Mouse (Mus musculus): ENCODE measurements around the gene Tln2.

The Tln2 gene

GRCm38 (mm10) chr9:67476184-67476583 is 83.3 kb downstream of the Tln2 start:
- DNase-seq, result no peak

GRCm38 (mm10) chr9:67463440-67464122 is 95.9 kb downstream of the Tln2 start:
- DNase-seq, result no peak

GRCm38 (mm10) chr9:67441484-67441883 is 118.0 kb downstream of the Tln2 start:
- no peak for DNase-seq

GRCm38 (mm10) chr9:67437511-67437910 is 122.0 kb downstream of the Tln2 start:
- DNase-seq, result no peak

GRCm38 (mm10) chr9:67435333-67436154 is 124.0 kb downstream of the Tln2 start:
- no peak for DNase-seq

- DNase-seq, result peak; percentile 48
Observed at GRCm38 (mm10) chr9:67429199-67429892, 130.2 kb downstream of the Tln2 start.

GRCm38 (mm10) chr9:67428306-67429047 is 131.0 kb downstream of the Tln2 start:
- no peak for DNase-seq

GRCm38 (mm10) chr9:67426304-67426703 is 133.2 kb downstream of the Tln2 start:
- DNase-seq, result no peak

GRCm38 (mm10) chr9:67424110-67424509 is 135.4 kb downstream of the Tln2 start:
- DNase-seq, result no peak

GRCm38 (mm10) chr9:67418092-67418491 is 141.4 kb downstream of the Tln2 start:
- no peak for DNase-seq

GRCm38 (mm10) chr9:67410667-67411066 is 148.8 kb downstream of the Tln2 start:
- no peak for DNase-seq

- DNase-seq, result no peak
Observed at GRCm38 (mm10) chr9:67404736-67405135, 154.8 kb downstream of the Tln2 start.

GRCm38 (mm10) chr9:67399563-67399962 is 159.9 kb downstream of the Tln2 start:
- DNase-seq, result no peak

GRCm38 (mm10) chr9:67397756-67398155 is 161.7 kb downstream of the Tln2 start:
- no peak for DNase-seq

- no peak for DNase-seq
Observed at GRCm38 (mm10) chr9:67396446-67396845, 163.1 kb downstream of the Tln2 start.

- no peak for DNase-seq
Observed at GRCm38 (mm10) chr9:67384028-67384590, 175.4 kb downstream of the Tln2 start.

- DNase-seq, result peak; percentile 10
Observed at GRCm38 (mm10) chr9:67380095-67380494, 179.4 kb downstream of the Tln2 start.

GRCm38 (mm10) chr9:67378772-67379171 is 180.7 kb downstream of the Tln2 start:
- DNase-seq, result no peak

- no peak for DNase-seq
Observed at GRCm38 (mm10) chr9:67368078-67368477, 191.4 kb downstream of the Tln2 start.

- DNase-seq, result no peak
Observed at GRCm38 (mm10) chr9:67362511-67362910, 197.0 kb downstream of the Tln2 start.

GRCm38 (mm10) chr9:67362053-67362452 is 197.4 kb downstream of the Tln2 start:
- DNase-seq, result no peak

GRCm38 (mm10) chr9:67361511-67361910 is 198.0 kb downstream of the Tln2 start:
- no peak for DNase-seq

- no peak for DNase-seq
Observed at GRCm38 (mm10) chr9:67354356-67354755, 205.1 kb downstream of the Tln2 start.
